31 mouse cellular contexts compared by ENCODE assay signal in genomic region chr14:18444492-18444891, GRCm38 (mm10).
DNase-seq lines count a peak whose midpoint lies in the region; ATAC-seq lines count a peak whose summit lies in the region.
"Had no signal": no experiment of that assay in that cellular context is flagged by ENCODE, and none has a peak within 500 bp of the region (broad histone marks: within the 10 kb centered on the region; RNA-seq: fewer than 3 reads in every experiment).

No protein-coding gene starts in this region.

- H3K9me3 ChIP-seq in heart, embryonic 12.5 days (replicated peaks) = no peaks in the 10 kb centered on the region
- no peaks in the 10 kb centered on the region for H3K9me3 ChIP-seq in kidney, embryonic 16.5 days (ENCODE audit: low read length)
- no peaks in the 10 kb centered on the region for H3K9me3 ChIP-seq in limb, embryonic 13.5 days
- H3K9me3 ChIP-seq in limb, embryonic 10.5 days (replicated peaks) = no peaks in the 10 kb centered on the region
- H3K9me3 ChIP-seq in stomach, embryonic 15.5 days = no peaks in the 10 kb centered on the region
- H3K9me3 ChIP-seq: embryonic facial prominence, embryonic 10.5 days; embryonic facial prominence, embryonic 15.5 days; hindbrain, embryonic 13.5 days; lung, embryonic 15.5 days; midbrain, embryonic 12.5 days; neural tube, embryonic 12.5 days had no signal

- no peaks in the 10 kb centered on the region for H3K27me3 ChIP-seq in heart, embryonic 12.5 days (replicated peaks)
- H3K27me3 ChIP-seq in kidney, embryonic 16.5 days (ENCODE audit: insufficient read depth, low read length) = no peaks in the 10 kb centered on the region
- no peaks in the 10 kb centered on the region for H3K27me3 ChIP-seq in limb, embryonic 13.5 days
- H3K27me3 ChIP-seq in limb, embryonic 10.5 days (ENCODE audit: low read depth, poor library complexity, severe bottlenecking) = no peaks in the 10 kb centered on the region
- no peaks in the 10 kb centered on the region for H3K27me3 ChIP-seq in stomach, embryonic 15.5 days (replicated peaks)
- H3K27me3 ChIP-seq: embryonic facial prominence, embryonic 15.5 days; hindbrain, embryonic 13.5 days; limb, embryonic 12.5 days; lung, embryonic 15.5 days; megakaryocyte, embryonic 14.5 days; midbrain, embryonic 12.5 days; neural tube, embryonic 12.5 days had no signal

- no peak for ATAC-seq in heart, embryonic 12.5 days (ENCODE audit: insufficient number of reproducible peaks, low FRiP score)
- peak; percentile 31; the same call in 1 of the 2 replicates for ATAC-seq in kidney, embryonic 16.5 days (ENCODE audit: low FRiP score, low TSS enrichment)
- ATAC-seq in limb, embryonic 13.5 days (ENCODE audit: low FRiP score, low read depth) = peak; percentile 54
- ATAC-seq in stomach, embryonic 15.5 days (ENCODE audit: insufficient read depth, low FRiP score, low read depth) = peak; percentile 27; the same call in 1 of the 2 replicates
- ATAC-seq: activated CD4-positive, CD25-positive, alpha-beta regulatory T cell, adult 4 months; forebrain, embryonic 14.5 days; intestine, postnatal 0 days had no signal

- no peak overlapping the region for H3K9ac ChIP-seq in heart, embryonic 12.5 days
- H3K9ac ChIP-seq in kidney, embryonic 16.5 days (replicated peaks; ENCODE audit: low read length) = no peak overlapping the region
- H3K9ac ChIP-seq in limb, embryonic 13.5 days = no peak overlapping the region
- H3K9ac ChIP-seq in stomach, embryonic 15.5 days = no peak overlapping the region
- H3K9ac ChIP-seq: embryonic facial prominence, embryonic 15.5 days; hindbrain, embryonic 13.5 days; limb, embryonic 12.5 days; lung, embryonic 15.5 days; midbrain, embryonic 12.5 days; neural tube, embryonic 12.5 days had no signal

- no peaks in the 10 kb centered on the region for H3K36me3 ChIP-seq in heart, embryonic 12.5 days
- H3K36me3 ChIP-seq in kidney, embryonic 16.5 days (ENCODE audit: insufficient read depth, low read length) = no peaks in the 10 kb centered on the region
- no peaks in the 10 kb centered on the region for H3K36me3 ChIP-seq in limb, embryonic 13.5 days
- H3K36me3 ChIP-seq in limb, embryonic 10.5 days = no peaks in the 10 kb centered on the region
- H3K36me3 ChIP-seq in stomach, embryonic 15.5 days = no peaks in the 10 kb centered on the region
- H3K36me3 ChIP-seq: embryonic facial prominence, embryonic 10.5 days; embryonic facial prominence, embryonic 15.5 days; hindbrain, embryonic 13.5 days; limb, embryonic 12.5 days; lung, embryonic 15.5 days; midbrain, embryonic 12.5 days; neural tube, embryonic 12.5 days had no signal

- H3K4me2 ChIP-seq in heart, embryonic 12.5 days = no peak overlapping the region
- H3K4me2 ChIP-seq in kidney, embryonic 16.5 days (replicated peaks; ENCODE audit: low read depth, low read length) = no peak overlapping the region
- no peak overlapping the region for H3K4me2 ChIP-seq in limb, embryonic 13.5 days (replicated peaks)
- H3K4me2 ChIP-seq in stomach, embryonic 15.5 days = no peak overlapping the region
- H3K4me2 ChIP-seq: embryonic facial prominence, embryonic 15.5 days; hindbrain, embryonic 13.5 days; limb, embryonic 12.5 days; liver, embryonic 11.5 days; lung, embryonic 15.5 days; midbrain, embryonic 12.5 days; neural tube, embryonic 12.5 days had no signal

- no peak overlapping the region for H3K27ac ChIP-seq in heart, embryonic 12.5 days (ENCODE audit: poor library complexity, severe bottlenecking)
- no peak overlapping the region for H3K27ac ChIP-seq in kidney, embryonic 16.5 days (ENCODE audit: low read length)
- no peak overlapping the region for H3K27ac ChIP-seq in limb, embryonic 13.5 days
- no peak overlapping the region for H3K27ac ChIP-seq in limb, embryonic 10.5 days
- no peak overlapping the region for H3K27ac ChIP-seq in stomach, embryonic 15.5 days
- H3K27ac ChIP-seq: embryonic facial prominence, embryonic 10.5 days; embryonic facial prominence, embryonic 15.5 days; heart, adult 2 months; hindbrain, embryonic 13.5 days; limb, embryonic 12.5 days; lung, embryonic 15.5 days; midbrain, embryonic 12.5 days; neural tube, embryonic 12.5 days had no signal

- DNase-seq in heart, adult 9 months (ENCODE audit: low spot score in 2 of 2) = peak; percentile 37 to 46
- DNase-seq in kidney, adult 9 months = no peak
- DNase-seq in limb, embryonic 10.5 days (ENCODE audit: low spot score) = no peak
- no peak for DNase-seq in cerebellum, postnatal 25 days
- DNase-seq: adrenal gland, adult 2 months; adrenal gland, postnatal 36 days; B cell, adult 2 months; cerebellum, adult 2 months; cerebellum, postnatal 14 days; gastrocnemius, postnatal 25 days; lung, postnatal 4 days; right cerebral cortex, adult 18-20 months; spleen, adult 18-20 months had no signal

- no peak overlapping the region for H3K4me3 ChIP-seq in heart, embryonic 12.5 days
- H3K4me3 ChIP-seq in kidney, embryonic 16.5 days (ENCODE audit: low read length) = no peak overlapping the region
- no peak overlapping the region for H3K4me3 ChIP-seq in limb, embryonic 13.5 days
- no peak overlapping the region for H3K4me3 ChIP-seq in limb, embryonic 10.5 days
- H3K4me3 ChIP-seq in stomach, embryonic 15.5 days (replicated peaks) = no peak overlapping the region
- H3K4me3 ChIP-seq: embryonic facial prominence, embryonic 10.5 days; embryonic facial prominence, embryonic 15.5 days; heart, adult 2 months; hindbrain, embryonic 13.5 days; limb, embryonic 12.5 days; lung, embryonic 15.5 days; megakaryocyte, embryonic 14.5 days; midbrain, embryonic 12.5 days; myocyte; neural tube, embryonic 12.5 days had no signal

- WGBS in heart, embryonic 12.5 days = 91% methylated on average over 1 of the region's 1 CpGs
- 64% methylated on average over 1 of the region's 1 CpGs for WGBS in kidney, embryonic 16.5 days
- WGBS in limb, embryonic 13.5 days = 82% methylated on average over 1 of the region's 1 CpGs
- 88% methylated on average over 1 of the region's 1 CpGs for WGBS in limb, embryonic 10.5 days
- 68% methylated on average over 1 of the region's 1 CpGs for WGBS in stomach, embryonic 15.5 days

- H3K4me1 ChIP-seq in heart, embryonic 12.5 days (replicated peaks) = no peaks in the 10 kb centered on the region
- H3K4me1 ChIP-seq in kidney, embryonic 16.5 days (ENCODE audit: insufficient read depth, low read length) = no peaks in the 10 kb centered on the region
- no peaks in the 10 kb centered on the region for H3K4me1 ChIP-seq in limb, embryonic 13.5 days
- H3K4me1 ChIP-seq in limb, embryonic 10.5 days = no peaks in the 10 kb centered on the region
- no peaks in the 10 kb centered on the region for H3K4me1 ChIP-seq in stomach, embryonic 15.5 days
- H3K4me1 ChIP-seq: embryonic facial prominence, embryonic 10.5 days; embryonic facial prominence, embryonic 15.5 days; hindbrain, embryonic 13.5 days; limb, embryonic 12.5 days; lung, embryonic 15.5 days; megakaryocyte, embryonic 14.5 days; midbrain, embryonic 12.5 days; neural tube, embryonic 12.5 days had no signal

Comparison
In these comparisons a context has a peak if more than half of its experiments do, and no peak if none do; other contexts are left out.
1. DNase-seq: peak in heart, adult 9 months (2 of 2); none in kidney, adult 9 months (single experiment), limb, embryonic 10.5 days (single experiment) and cerebellum, postnatal 25 days (0 of 2).